Mouse (Mus musculus): ENCODE results near the gene Abat. TPM values are rescaled to one million over a fixed set of nuclear protein-coding genes. Genes with fewer than 3 reads are reported as not detected.

The Abat gene
- polyA plus RNA-seq, 1 experiment = 0.04 TPM

- H3ac ChIP-seq (ENCODE audit: control insufficient read depth, insufficient read length) = no peak overlapping the region
- no peak overlapping the region for H3K4me3 ChIP-seq
- H3K4me2 ChIP-seq (ENCODE audit: low read depth) = no peak overlapping the region
- TF ChIP-seq TCF12 (IDR thresholded peaks at IDR 0.05; ENCODE audit: insufficient read depth, poor library complexity, severe bottlenecking) (no peak), SRF (IDR thresholded peaks at IDR 0.05; ENCODE audit: control insufficient read depth, insufficient read length, low read depth) (no peak), MAX (IDR thresholded peaks at IDR 0.05; ENCODE audit: low read depth) (no peak)
- peaks cover 4% of the 10 kb centered on the region for H3K36me3 ChIP-seq (ENCODE audit: control insufficient read depth, insufficient read depth)
- H3K79me2 ChIP-seq (ENCODE audit: control insufficient read depth, insufficient read depth) = no peaks in the 10 kb centered on the region
- no peaks in the 10 kb centered on the region for H3K27me3 ChIP-seq (ENCODE audit: control insufficient read depth, insufficient read depth, insufficient read length)
These were observed 23.9 kb upstream of the Abat start for GRCm38 (mm10) chr16:8489340-8489739.

- Histone ChIP-seq H3K36me3 (ENCODE audit: control insufficient read depth, insufficient read depth) (no peaks in the 10 kb centered on the region), H3K4me2 (ENCODE audit: low read depth) (no peak overlapping the region), H3K4me3 (no peak overlapping the region), H3K27me3 (ENCODE audit: control insufficient read depth, insufficient read depth, insufficient read length) (no peaks in the 10 kb centered on the region), H3K79me2 (ENCODE audit: control insufficient read depth, insufficient read depth) (no peaks in the 10 kb centered on the region), H3ac (ENCODE audit: control insufficient read depth, insufficient read length) (no peak overlapping the region)
- no peak for TF ChIP-seq REST (IDR thresholded peaks at IDR 0.05; ENCODE audit: insufficient read depth, insufficient read length)
- TF ChIP-seq USF1 (IDR thresholded peaks at IDR 0.05; ENCODE audit: low read depth) = no peak
- no peak for TF ChIP-seq E2F4 (IDR thresholded peaks at IDR 0.05; ENCODE audit: insufficient read depth)
- TF ChIP-seq TCF3 (IDR thresholded peaks at IDR 0.05; ENCODE audit: insufficient read length, low read depth) = no peak
- TF ChIP-seq CEBPB (IDR thresholded peaks at IDR 0.05; ENCODE audit: insufficient read depth, poor library complexity, severe bottlenecking) = no peak
- no peak for TF ChIP-seq MYOD1 (IDR thresholded peaks at IDR 0.05; ENCODE audit: control insufficient read depth in 1 of 3, insufficient read length in 2 of 3, low read depth in 2 of 3)
- TF ChIP-seq SRF (IDR thresholded peaks at IDR 0.05; ENCODE audit: control insufficient read depth, insufficient read length, low read depth) = no peak
- TF ChIP-seq TCF12 (IDR thresholded peaks at IDR 0.05; ENCODE audit: insufficient read depth, poor library complexity, severe bottlenecking) = no peak
- no peak for TF ChIP-seq MAX (IDR thresholded peaks at IDR 0.05; ENCODE audit: low read depth)
- no peak for TF ChIP-seq POLR2A (IDR thresholded peaks at IDR 0.05; ENCODE audit: insufficient read length, low read depth)
- no peak for TF ChIP-seq MYOG (IDR thresholded peaks at IDR 0.05; ENCODE audit: control insufficient read depth in 1 of 3, insufficient read depth in 1 of 3, insufficient read length in 2 of 3, low read depth in 2 of 3)
- no peak for TF ChIP-seq POLR2AphosphoS2 (IDR thresholded peaks at IDR 0.05; ENCODE audit: insufficient read length, low read depth)
These were observed 21.3 kb upstream of the Abat start for GRCm38 (mm10) chr16:8491743-8492490.

GRCm38 (mm10) chr16:8494268-8494667 lies 19.0 kb upstream of the Abat start:
- Histone ChIP-seq H3K79me2 (ENCODE audit: control insufficient read depth, insufficient read depth) (no peaks in the 10 kb centered on the region), H3K4me3 (no peak overlapping the region), H3K4me2 (ENCODE audit: low read depth) (no peak overlapping the region), H3ac (ENCODE audit: control insufficient read depth, insufficient read length) (no peak overlapping the region), H3K36me3 (ENCODE audit: control insufficient read depth, insufficient read depth) (no peaks in the 10 kb centered on the region), H3K27me3 (ENCODE audit: control insufficient read depth, insufficient read depth, insufficient read length) (no peaks in the 10 kb centered on the region)
- TF ChIP-seq MAX (IDR thresholded peaks at IDR 0.05; ENCODE audit: low read depth) (no peak), USF1 (IDR thresholded peaks at IDR 0.05; ENCODE audit: low read depth) (no peak), SRF (IDR thresholded peaks at IDR 0.05; ENCODE audit: control insufficient read depth, insufficient read length, low read depth) (no peak), CEBPB (IDR thresholded peaks at IDR 0.05; ENCODE audit: insufficient read depth, poor library complexity, severe bottlenecking) (no peak), MYOG (IDR thresholded peaks at IDR 0.05; ENCODE audit: control insufficient read depth in 1 of 3, insufficient read depth in 1 of 3, insufficient read length in 2 of 3, low read depth in 2 of 3) (no peak), POLR2A (IDR thresholded peaks at IDR 0.05; ENCODE audit: insufficient read length, low read depth) (no peak), MYOD1 (IDR thresholded peaks at IDR 0.05; ENCODE audit: control insufficient read depth in 1 of 3, insufficient read length in 2 of 3, low read depth in 2 of 3) (no peak), POLR2AphosphoS2 (IDR thresholded peaks at IDR 0.05; ENCODE audit: insufficient read length, low read depth) (no peak), TCF3 (IDR thresholded peaks at IDR 0.05; ENCODE audit: insufficient read length, low read depth) (no peak), TCF12 (IDR thresholded peaks at IDR 0.05; ENCODE audit: insufficient read depth, poor library complexity, severe bottlenecking) (no peak), REST (IDR thresholded peaks at IDR 0.05; ENCODE audit: insufficient read depth, insufficient read length) (no peak), E2F4 (IDR thresholded peaks at IDR 0.05; ENCODE audit: insufficient read depth) (no peak)

- H3K36me3 ChIP-seq (ENCODE audit: control insufficient read depth, insufficient read depth) = no peaks in the 10 kb centered on the region
- H3ac ChIP-seq (ENCODE audit: control insufficient read depth, insufficient read length) = no peak overlapping the region
- no peaks in the 10 kb centered on the region for H3K27me3 ChIP-seq (ENCODE audit: control insufficient read depth, insufficient read depth, insufficient read length)
- no peak overlapping the region for H3K4me3 ChIP-seq
- TF ChIP-seq MAX (IDR thresholded peaks at IDR 0.05; ENCODE audit: low read depth) (no peak), USF1 (IDR thresholded peaks at IDR 0.05; ENCODE audit: low read depth) (no peak), MYOD1 (IDR thresholded peaks at IDR 0.05; ENCODE audit: control insufficient read depth in 1 of 3, insufficient read length in 2 of 3, low read depth in 2 of 3) (no peak), SRF (IDR thresholded peaks at IDR 0.05; ENCODE audit: control insufficient read depth, insufficient read length, low read depth) (no peak), REST (IDR thresholded peaks at IDR 0.05; ENCODE audit: insufficient read depth, insufficient read length) (no peak), E2F4 (IDR thresholded peaks at IDR 0.05; ENCODE audit: insufficient read depth) (no peak), TCF3 (IDR thresholded peaks at IDR 0.05; ENCODE audit: insufficient read length, low read depth) (no peak)
- H3K4me2 ChIP-seq (ENCODE audit: low read depth) = no peak overlapping the region
- no peaks in the 10 kb centered on the region for H3K79me2 ChIP-seq (ENCODE audit: control insufficient read depth, insufficient read depth)
These were observed 16.3 kb upstream of the Abat start for GRCm38 (mm10) chr16:8496967-8497366.

GRCm38 (mm10) chr16:8504271-8504670 lies 9.0 kb upstream of the Abat start:
- H3K79me2 ChIP-seq (ENCODE audit: control insufficient read depth, insufficient read depth) = no peaks in the 10 kb centered on the region
- TF ChIP-seq MAX (IDR thresholded peaks at IDR 0.05; ENCODE audit: low read depth) = no peak
- no peak for TF ChIP-seq POLR2A (IDR thresholded peaks at IDR 0.05; ENCODE audit: insufficient read length, low read depth)
- H3K27me3 ChIP-seq (ENCODE audit: control insufficient read depth, insufficient read depth, insufficient read length) = no peaks in the 10 kb centered on the region
- no peak overlapping the region for H3K4me3 ChIP-seq
- no peak overlapping the region for H3ac ChIP-seq (ENCODE audit: control insufficient read depth, insufficient read length)
- no peak overlapping the region for H3K4me2 ChIP-seq (ENCODE audit: low read depth)
- no peaks in the 10 kb centered on the region for H3K36me3 ChIP-seq (ENCODE audit: control insufficient read depth, insufficient read depth)

Measured in myocyte (in vitro differentiated cells).